Mouse (Mus musculus): ENCODE data around the gene Hepacam.

Hepacam gene

GRCm38 (mm10) chr9:37367301-37368080, at the start of gene Hepacam:
Hepacam (plus strand) TSS chr9:37367351.
- TF ChIP-seq GATA4 (IDR thresholded peaks at IDR 0.05; ENCODE audit: insufficient replicate concordance, low read length): no peak

GRCm38 (mm10) chr9:37329456-37329855, 37.7 kb upstream of the Hepacam start:
- TF ChIP-seq GATA4 (IDR thresholded peaks at IDR 0.05; ENCODE audit: insufficient replicate concordance, low read length): no peak

GRCm38 (mm10) chr9:37345406-37345805, 21.7 kb upstream of the Hepacam start:
- TF ChIP-seq GATA4 (IDR thresholded peaks at IDR 0.05; ENCODE audit: insufficient replicate concordance, low read length): no peak

- TF ChIP-seq GATA4 (IDR thresholded peaks at IDR 0.05; ENCODE audit: insufficient replicate concordance, low read length): no peak
These were observed 19.8 kb upstream of the Hepacam start for GRCm38 (mm10) chr9:37347184-37347987.

GRCm38 (mm10) chr9:37347988-37348642, 19.0 kb upstream of the Hepacam start, which contains the start of gene Ccdc15:
Ccdc15 (minus strand) TSS chr9:37348432.
- no peak for TF ChIP-seq GATA4 (IDR thresholded peaks at IDR 0.05; ENCODE audit: insufficient replicate concordance, low read length)

- TF ChIP-seq GATA4 (IDR thresholded peaks at IDR 0.05; ENCODE audit: insufficient replicate concordance, low read length): no peak
These were observed 18.1 kb upstream of the Hepacam start for GRCm38 (mm10) chr9:37349050-37349449.

- TF ChIP-seq GATA4 (IDR thresholded peaks at IDR 0.05; ENCODE audit: insufficient replicate concordance, low read length): no peak
These were observed 15.9 kb upstream of the Hepacam start for GRCm38 (mm10) chr9:37351266-37351665.

GRCm38 (mm10) chr9:37354485-37354884, 12.7 kb upstream of the Hepacam start:
- TF ChIP-seq GATA4 (IDR thresholded peaks at IDR 0.05; ENCODE audit: insufficient replicate concordance, low read length): no peak

- TF ChIP-seq GATA4 (IDR thresholded peaks at IDR 0.05; ENCODE audit: insufficient replicate concordance, low read length): no peak
These were observed 8.3 kb upstream of the Hepacam start for GRCm38 (mm10) chr9:37358713-37359330.

GRCm38 (mm10) chr9:37359331-37360220, 7.6 kb upstream of the Hepacam start:
- TF ChIP-seq GATA4 (IDR thresholded peaks at IDR 0.05; ENCODE audit: insufficient replicate concordance, low read length): no peak

GRCm38 (mm10) chr9:37362084-37362483, 5.1 kb upstream of the Hepacam start:
- TF ChIP-seq GATA4 (IDR thresholded peaks at IDR 0.05; ENCODE audit: insufficient replicate concordance, low read length): 0 out of 2 replicates have a peak, but pooled peaks have one; percentile 59

GRCm38 (mm10) chr9:37362881-37363280, 4.3 kb upstream of the Hepacam start:
- TF ChIP-seq GATA4 (IDR thresholded peaks at IDR 0.05; ENCODE audit: insufficient replicate concordance, low read length): no peak

GRCm38 (mm10) chr9:37363551-37363950, 3.6 kb upstream of the Hepacam start:
- TF ChIP-seq GATA4 (IDR thresholded peaks at IDR 0.05; ENCODE audit: insufficient replicate concordance, low read length): no peak

- TF ChIP-seq GATA4 (IDR thresholded peaks at IDR 0.05; ENCODE audit: insufficient replicate concordance, low read length): no peak
These were observed 2.8 kb upstream of the Hepacam start for GRCm38 (mm10) chr9:37364392-37364791.
